Mouse (Mus musculus) lung, postnatal 14 days (tissue): ENCODE data around the gene Zfp865.
"Not testable (repeated sequence)": the region's sequence is repeated elsewhere in the genome, so short reads cannot be mapped to it uniquely, and the experiment has no call there.

ENCODE experiments used
- DNase-seq: peaks from one replicate; pipeline ENCODE4 v3.0.0; 2021

Gene Zfp865

GRCm38 (mm10) chr7:5020000-5020681, at the start of gene Zfp865, which contains the start of gene Ccdc106:
Gene Zfp865, plus strand, starts transcription at chr7:5020376.
Gene Ccdc106, plus strand, starts transcription at chr7:5020553.
- peak; percentile 99 for DNase-seq

- DNase-seq: no peak
These were observed 49.1 kb upstream of the Zfp865 start, which contains the start of gene Sbk3 for GRCm38 (mm10) chr7:4971068-4971467. Gene Sbk3, minus strand, starts transcription at chr7:4971168.

DNA sequence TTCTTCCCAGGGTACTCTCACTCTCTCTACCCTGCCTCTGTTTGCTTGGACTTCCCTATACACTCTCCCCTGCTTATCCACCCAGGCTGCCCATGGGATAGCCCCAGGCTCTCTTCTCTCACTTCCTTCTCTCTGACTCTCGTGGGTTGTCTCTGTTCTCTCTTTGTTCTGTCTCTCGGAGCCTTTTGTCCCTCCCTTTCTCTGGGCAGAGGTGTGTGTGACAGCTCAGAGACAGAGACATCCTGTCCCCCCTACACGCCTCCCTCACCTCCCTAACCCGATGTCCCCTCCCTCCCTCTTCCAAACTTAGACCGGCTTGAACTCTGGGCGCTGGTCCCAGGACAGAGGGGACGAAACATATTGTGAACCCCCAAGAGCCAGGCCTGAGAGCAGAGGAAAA, 48.5 kb upstream of the Zfp865 start:
- DNase-seq: peak; percentile 63

DNA sequence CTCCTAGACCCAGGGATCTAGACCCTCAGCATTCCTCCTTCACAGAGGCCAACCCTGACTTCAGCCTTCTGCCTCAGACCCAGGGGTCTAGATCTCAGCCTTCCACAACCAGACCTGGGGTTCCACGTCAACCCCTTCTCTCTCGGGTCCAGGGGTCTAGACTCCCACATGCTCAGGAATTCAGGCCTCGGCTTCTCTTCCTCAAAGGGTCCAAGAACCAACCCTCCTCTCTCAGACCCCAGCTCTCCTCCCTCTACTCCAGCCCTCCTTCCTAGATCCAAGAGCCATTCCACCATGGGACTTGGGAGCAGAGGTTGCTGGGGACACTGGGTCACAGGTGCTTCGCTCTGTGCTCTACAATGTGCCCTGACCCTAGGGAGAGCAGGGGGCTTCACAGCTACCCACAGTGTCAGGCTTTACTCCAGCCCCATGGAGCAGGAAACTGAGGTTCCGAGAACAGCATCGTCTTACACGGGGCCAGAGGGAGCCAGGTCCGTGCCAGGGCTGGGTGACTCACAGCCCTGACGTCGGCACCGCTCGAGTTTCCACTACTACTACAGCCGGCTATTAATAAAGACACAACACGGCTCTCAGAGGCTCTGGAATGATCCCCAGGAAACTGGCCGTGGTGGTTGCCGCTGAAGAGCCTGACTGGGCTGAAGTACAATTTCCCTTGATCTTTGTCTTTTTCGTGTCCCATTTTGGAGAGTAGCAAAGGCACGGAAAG, 47.7 kb upstream of the Zfp865 start:
- peak; percentile 64 for DNase-seq

DNA sequence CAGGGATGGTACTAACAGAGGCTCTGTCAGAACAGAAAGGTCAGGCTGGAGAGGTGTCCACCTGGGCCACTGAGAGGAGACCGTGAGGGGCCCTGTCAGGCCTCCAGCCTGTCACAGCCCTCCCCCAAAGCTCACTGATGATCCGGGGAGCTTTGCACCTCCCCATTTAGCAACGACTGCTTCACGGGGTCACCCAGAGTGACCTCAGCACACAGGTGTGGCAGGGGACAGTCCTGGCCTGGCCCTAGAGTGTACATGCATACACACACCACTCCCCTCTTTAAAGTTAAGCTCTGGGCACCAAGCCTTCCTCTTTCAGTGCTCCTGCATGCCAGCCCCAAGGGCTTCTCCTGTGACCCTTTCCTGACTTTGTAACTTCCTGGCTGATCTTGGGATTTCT, 44.7 kb upstream of the Zfp865 start:
- DNase-seq: no peak

DNA sequence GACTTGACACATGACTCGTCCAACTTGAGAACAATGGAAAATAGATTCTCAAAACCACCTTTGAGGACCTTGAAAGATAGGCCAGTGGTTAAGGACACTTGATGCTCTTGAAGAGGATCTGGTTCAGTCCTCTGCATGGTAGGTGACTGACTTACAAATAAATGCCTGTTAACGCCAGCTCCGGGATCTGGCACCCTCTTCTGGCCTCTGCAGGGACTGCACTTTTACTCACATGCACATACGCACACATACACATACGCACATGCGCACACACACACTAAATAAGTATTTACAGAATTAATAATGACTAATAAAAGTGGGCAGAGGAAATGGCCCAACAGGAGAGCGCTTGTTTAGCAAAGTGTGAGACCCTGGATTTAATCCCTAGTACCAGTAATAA, 43.3 kb upstream of the Zfp865 start:
- no peak for DNase-seq

GRCm38 (mm10) chr7:4988250-4988649, 31.9 kb upstream of the Zfp865 start:
- no peak for DNase-seq

DNA sequence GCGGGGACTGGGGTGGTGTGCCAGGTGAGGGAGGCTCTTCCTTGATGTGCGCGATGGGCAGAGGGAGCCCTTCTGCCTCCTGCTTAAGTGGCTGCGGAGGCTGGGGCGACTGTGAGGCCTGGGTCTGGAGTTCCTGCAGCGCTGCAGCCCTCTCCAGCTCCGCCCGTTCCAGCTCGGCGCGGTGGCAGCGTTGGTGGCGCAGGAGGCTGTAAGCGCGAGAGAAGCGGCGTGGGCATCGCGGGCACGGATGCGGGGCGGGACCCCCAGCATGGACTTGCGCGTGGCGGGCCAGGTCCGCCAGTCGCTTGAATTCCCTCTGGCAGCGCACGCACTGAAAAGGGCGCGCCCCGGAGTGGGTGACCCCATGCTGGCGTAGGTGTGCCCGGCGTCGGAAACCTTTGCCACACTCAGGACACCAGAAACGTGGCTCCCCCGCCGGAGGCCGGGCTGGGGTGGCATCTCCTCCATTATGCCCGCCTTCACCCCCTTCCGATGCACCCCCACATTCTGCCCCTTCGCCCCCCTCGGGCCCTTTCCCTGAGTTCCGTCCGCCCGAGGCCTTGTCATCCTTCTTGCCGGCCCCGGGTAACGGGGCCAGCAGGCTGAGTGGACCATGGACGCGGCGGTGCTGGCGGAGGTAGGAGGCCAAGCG, 26.7 kb upstream of the Zfp865 start:
- no peak for DNase-seq

- no peak for DNase-seq
These were observed 26.0 kb upstream of the Zfp865 start for GRCm38 (mm10) chr7:4993999-4994788.

DNA sequence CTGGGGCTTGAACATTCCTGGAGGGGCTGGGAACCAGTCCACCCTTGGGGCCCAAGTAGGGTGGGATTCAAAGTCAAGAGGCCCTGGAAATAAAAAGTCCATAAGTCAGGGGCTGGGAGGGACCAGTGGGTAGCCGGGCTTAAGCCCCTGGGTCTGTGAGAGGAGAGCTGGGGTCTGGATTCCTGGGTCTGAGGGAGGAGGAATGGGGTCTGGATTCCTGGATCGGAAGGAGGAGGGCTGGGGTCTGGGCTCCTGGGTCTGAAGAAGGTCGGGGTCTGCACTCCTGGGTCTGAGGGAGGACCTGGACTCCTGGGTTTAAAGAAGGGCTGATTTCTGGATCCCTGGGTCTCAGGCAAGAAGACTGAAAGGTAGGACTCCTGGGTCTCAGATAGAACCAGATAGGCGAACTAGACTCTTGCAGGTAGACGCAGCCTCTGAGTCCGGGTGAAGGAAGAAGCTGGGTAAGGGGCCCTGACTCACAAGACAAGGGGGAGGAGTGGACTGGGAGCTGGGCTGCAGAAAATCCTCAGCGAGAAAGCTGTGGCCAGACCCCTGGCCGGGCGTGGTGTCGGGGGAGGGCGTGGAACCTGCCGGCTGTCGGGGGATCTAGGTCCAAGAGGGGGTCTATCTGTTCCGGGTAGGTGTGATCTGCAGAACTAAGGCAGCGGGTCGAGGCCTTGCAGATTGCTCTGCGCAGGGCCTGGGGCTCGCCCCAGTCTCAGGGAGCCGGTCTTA, 24.7 kb upstream of the Zfp865 start:
- DNase-seq: no peak

GRCm38 (mm10) chr7:4996003-4996895, 23.9 kb upstream of the Zfp865 start, which contains the start of gene Zfp579:
Gene Zfp579, minus strand, starts transcription at chr7:4996158.
- DNase-seq: peak; percentile 95

DNA sequence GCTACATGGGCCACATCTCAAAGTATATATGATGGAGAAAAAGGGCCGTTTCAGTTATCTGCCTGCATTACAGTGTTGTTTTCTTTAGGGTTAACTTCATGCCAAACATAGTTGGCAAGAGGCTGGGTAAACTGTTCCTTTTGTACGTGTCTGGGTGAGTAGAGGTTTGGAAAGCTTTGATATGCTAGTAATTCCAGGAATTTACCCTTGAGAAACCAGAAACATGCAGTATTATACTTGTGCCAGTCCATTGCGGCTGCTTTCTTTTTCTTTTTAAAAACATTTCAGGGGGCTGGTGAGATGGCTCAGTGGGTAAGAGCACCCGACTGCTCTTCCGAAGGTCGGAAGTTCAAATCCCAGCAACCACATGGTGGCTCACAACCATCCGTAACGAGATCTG, 23.2 kb upstream of the Zfp865 start:
- DNase-seq: no peak

- peak; percentile 42 for DNase-seq
These were observed 20.3 kb upstream of the Zfp865 start for GRCm38 (mm10) chr7:4999876-5000275.

GRCm38 (mm10) chr7:5002876-5003275, 17.3 kb upstream of the Zfp865 start:
- DNase-seq: not testable (repeated sequence)

DNA sequence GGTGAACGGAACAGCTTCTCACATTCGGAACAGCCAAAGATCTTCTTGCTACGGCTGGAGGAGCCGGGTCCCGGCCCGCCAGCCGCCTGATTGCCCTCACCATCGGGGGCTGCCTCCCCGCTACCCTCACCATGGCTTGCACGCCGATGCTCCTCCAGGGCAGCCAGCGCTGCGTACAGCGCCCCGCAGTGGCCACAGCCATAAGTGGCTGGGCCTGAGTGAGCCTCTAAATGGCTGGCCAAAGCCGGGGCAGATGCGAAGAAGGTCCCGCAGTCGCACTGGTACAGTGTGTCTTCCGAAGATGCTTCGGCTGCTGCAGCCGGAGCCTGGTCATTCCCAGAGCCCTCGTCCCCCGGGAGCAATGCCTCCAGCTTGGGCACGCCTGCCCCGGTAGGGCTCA, 11.9 kb upstream of the Zfp865 start:
- no peak for DNase-seq

DNA sequence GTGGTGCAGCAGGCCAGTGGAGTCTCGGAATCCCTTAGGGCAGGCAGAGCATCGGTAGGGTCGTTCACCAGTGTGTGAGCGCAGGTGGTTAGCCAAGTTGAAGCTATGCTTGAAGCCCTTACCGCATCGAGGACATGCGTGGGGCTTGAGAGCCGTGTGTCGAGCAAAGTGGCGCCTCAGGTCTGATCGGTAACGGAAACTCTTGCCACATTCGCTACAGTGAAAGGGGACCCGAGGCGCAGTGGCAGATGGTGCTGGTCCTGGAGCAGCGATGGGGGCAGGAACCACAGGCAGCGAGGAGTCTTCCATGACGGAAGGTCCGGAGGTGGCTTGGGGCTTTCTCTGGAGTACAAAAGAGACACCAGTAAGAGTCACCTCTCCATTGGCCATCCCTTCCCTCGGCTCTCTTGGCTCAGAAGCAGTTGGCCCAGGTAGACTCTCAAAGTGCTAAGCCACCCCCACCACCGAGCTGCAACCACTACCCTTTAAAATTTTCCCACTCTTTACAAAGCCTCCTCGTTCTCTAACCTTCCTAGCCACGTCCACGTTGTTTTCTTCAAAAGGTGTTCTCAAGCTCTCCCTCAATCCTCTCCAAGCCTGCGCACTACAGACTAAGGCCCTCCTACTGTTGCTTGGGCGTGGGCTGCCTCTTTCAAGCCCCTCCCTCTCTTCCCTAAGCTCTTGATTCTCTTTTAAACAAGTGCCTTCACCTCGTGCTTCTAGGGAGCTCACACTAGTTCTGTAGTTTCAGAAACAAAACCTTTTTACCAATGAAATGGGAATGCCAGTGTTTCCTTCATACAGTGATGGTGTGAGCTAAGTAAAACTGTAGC, 7.3 kb upstream of the Zfp865 start:
- DNase-seq: no peak

GRCm38 (mm10) chr7:5014251-5015117, 5.7 kb upstream of the Zfp865 start, which contains the start of the genes Zfp524 and Fiz1:
Gene Zfp524, plus strand, starts transcription at chr7:5014415.
Gene Fiz1, minus strand, starts transcription at chr7:5014697.
- DNase-seq: peak; percentile 99

GRCm38 (mm10) chr7:5015118-5016001, 4.8 kb upstream of the Zfp865 start, which contains the start of gene Gm44973:
Gene Gm44973, plus strand, starts transcription at chr7:5015496.
- DNase-seq: peak; percentile 96
